Mouse (Mus musculus) heart, embryonic 12.5 days (tissue): ENCODE data around the gene Prickle2. TPM values are rescaled to one million over a fixed set of nuclear protein-coding genes. Genes with fewer than 3 reads are reported as not detected.

Source experiments
- ATAC-seq: fragments of 200-750 bp; cut with Nextera tagmentation; 2 replicates; pipeline ENCODE4 v1.8.0; 2017; ENCODE audit warnings: moderate TSS enrichment, moderate library complexity; ENCODE audit not compliant: insufficient number of reproducible peaks, low FRiP score
- H3K27ac ChIP-seq: fragments of 300-500 bp; sonication (generic); 2 replicates; pipeline ENCODE4 v1.5.1; 2016; ENCODE audit warnings: mild to moderate bottlenecking, moderate library complexity; ENCODE audit not compliant: poor library complexity, severe bottlenecking
- H3K27me3 ChIP-seq: fragments of 300-500 bp; sonication (generic); replicated peaks from 2 replicates; pipeline ENCODE4 v1.6.1; 2016; ENCODE audit warnings: mild to moderate bottlenecking, moderate library complexity
- H3K36me3 ChIP-seq: fragments of 300-500 bp; sonication (generic); 2 replicates; pipeline ENCODE4 v1.6.1; 2016; ENCODE audit warnings: mild to moderate bottlenecking, moderate library complexity
- H3K4me1 ChIP-seq: fragments of 300-500 bp; sonication (generic); replicated peaks from 2 replicates; pipeline ENCODE4 v1.6.1; 2016; ENCODE audit warnings: mild to moderate bottlenecking
- H3K4me2 ChIP-seq: fragments of 300-500 bp; sonication (generic); 2 replicates; pipeline ENCODE4 v1.6.1; 2016; ENCODE audit warnings: mild to moderate bottlenecking, moderate library complexity
- H3K4me3 ChIP-seq: fragments of 300-500 bp; sonication (generic); 2 replicates; pipeline ENCODE4 v1.5.1; 2016; ENCODE audit warnings: mild to moderate bottlenecking
- H3K9ac ChIP-seq: fragments of 300-500 bp; sonication (generic); 2 replicates; pipeline ENCODE4 v1.6.1; 2016; ENCODE audit warnings: mild to moderate bottlenecking, moderate library complexity
- H3K9me3 ChIP-seq: fragments of 300-500 bp; sonication (generic); replicated peaks from 2 replicates; pipeline ENCODE4 v1.6.1; 2016; ENCODE audit warnings: mild to moderate bottlenecking, moderate library complexity
- WGBS: fragments of 180-500 bp; shearing (Covaris S2); methylation state at CpG from one replicate; pipeline ENCODE4 v1.1.7; 2016; 5-methylcytosine and 5-hydroxymethylcytosine counted together
- polyA plus RNA-seq: library from polyadenylated mRNA; unstranded; fragments of >200 nt; fragmentation: Nextera tagmentation; extraction: Ambion mirVana; gene quantifications from 2 replicates; pipeline ENCODE4 v1.2.1, GENCODE M21; 2016

Gene Prickle2
- polyA plus RNA-seq, 1 experiment from 2014 or later = 7.9 TPM

DNA sequence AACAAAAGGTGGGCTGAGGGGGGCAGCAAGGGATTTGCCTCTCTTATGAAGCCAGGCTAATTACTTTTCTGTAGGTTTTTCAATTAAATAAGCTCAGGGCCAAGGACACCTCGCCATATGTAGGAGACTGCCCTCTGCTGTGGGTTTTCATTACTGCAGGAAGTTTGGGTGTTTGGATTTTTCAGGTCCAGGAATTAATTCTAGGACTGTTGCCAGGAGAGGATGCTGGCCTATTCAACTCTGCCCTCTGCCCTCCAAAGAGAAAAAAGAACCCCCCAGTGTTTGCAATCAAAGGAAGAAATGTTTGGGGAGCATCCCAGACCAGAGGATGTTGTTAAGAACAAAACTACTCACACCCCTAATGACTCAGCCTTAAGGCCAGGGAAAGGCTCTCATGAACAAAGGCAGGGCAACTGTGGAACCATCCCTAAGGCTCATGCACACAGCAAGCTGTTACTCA lies 40.4 kb downstream of the Prickle2 start:
- Histone ChIP-seq H3K27ac (no peak overlapping the region), H3K4me3 (no peak overlapping the region), H3K4me2 (0 out of 2 replicates have a peak overlapping the region, but pooled peaks have one; percentile 5), H3K9ac (no peak overlapping the region), H3K27me3 (no peaks in the 10 kb centered on the region), H3K4me1 (peaks cover 11% of the 10 kb centered on the region), H3K9me3 (no peaks in the 10 kb centered on the region), H3K36me3 (no peaks in the 10 kb centered on the region)
- WGBS = 0% methylated on average over 1 of the region's 1 CpGs
- no peak for ATAC-seq

- no peaks in the 10 kb centered on the region for H3K9me3 ChIP-seq
- H3K4me1 ChIP-seq = peaks cover 11% of the 10 kb centered on the region
- H3K4me2 ChIP-seq = no peak overlapping the region
- no peak overlapping the region for H3K27ac ChIP-seq
- no peak for ATAC-seq
- no peak overlapping the region for H3K4me3 ChIP-seq
- 94% methylated on average over 3 of the region's 3 CpGs for WGBS
- H3K27me3 ChIP-seq = no peaks in the 10 kb centered on the region
- no peak overlapping the region for H3K9ac ChIP-seq
- H3K36me3 ChIP-seq = no peaks in the 10 kb centered on the region
These were observed 42.1 kb downstream of the Prickle2 start for GRCm38 (mm10) chr6:92663885-92664284.

GRCm38 (mm10) chr6:92663433-92663832 lies 42.5 kb downstream of the Prickle2 start:
- no peak overlapping the region for H3K4me2 ChIP-seq
- H3K36me3 ChIP-seq = no peaks in the 10 kb centered on the region
- no peak for ATAC-seq
- H3K4me3 ChIP-seq = no peak overlapping the region
- H3K9ac ChIP-seq = no peak overlapping the region
- H3K4me1 ChIP-seq = peaks cover 11% of the 10 kb centered on the region
- 68% methylated on average over 4 of the region's 4 CpGs for WGBS
- H3K27me3 ChIP-seq = no peaks in the 10 kb centered on the region
- H3K27ac ChIP-seq = no peak overlapping the region
- H3K9me3 ChIP-seq = no peaks in the 10 kb centered on the region

- no peaks in the 10 kb centered on the region for H3K4me1 ChIP-seq
- no peaks in the 10 kb centered on the region for H3K27me3 ChIP-seq
- no peak overlapping the region for H3K9ac ChIP-seq
- no peak overlapping the region for H3K4me2 ChIP-seq
- 72% methylated on average over 1 of the region's 1 CpGs for WGBS
- H3K4me3 ChIP-seq = no peak overlapping the region
- no peaks in the 10 kb centered on the region for H3K36me3 ChIP-seq
- no peaks in the 10 kb centered on the region for H3K9me3 ChIP-seq
- H3K27ac ChIP-seq = no peak overlapping the region
- ATAC-seq = no peak
These were observed 56.9 kb downstream of the Prickle2 start for GRCm38 (mm10) chr6:92649063-92649462.

GRCm38 (mm10) chr6:92648571-92648970 lies 57.4 kb downstream of the Prickle2 start:
- WGBS = 65% methylated on average over 2 of the region's 2 CpGs
- Histone ChIP-seq H3K4me1 (no peaks in the 10 kb centered on the region), H3K27ac (no peak overlapping the region), H3K9me3 (no peaks in the 10 kb centered on the region), H3K9ac (no peak overlapping the region), H3K4me2 (no peak overlapping the region), H3K27me3 (no peaks in the 10 kb centered on the region), H3K36me3 (no peaks in the 10 kb centered on the region), H3K4me3 (no peak overlapping the region)
- no peak for ATAC-seq

- H3K4me3 ChIP-seq = no peak overlapping the region
These were observed 63.0 kb downstream of the Prickle2 start for GRCm38 (mm10) chr6:92642929-92643328.

GRCm38 (mm10) chr6:92641956-92642355 lies 64.0 kb downstream of the Prickle2 start:
- H3K4me2 ChIP-seq = no peak overlapping the region
- no peaks in the 10 kb centered on the region for H3K4me1 ChIP-seq
- no peak for ATAC-seq
- WGBS = 69% methylated on average over 7 of the region's 7 CpGs
- H3K36me3 ChIP-seq = no peaks in the 10 kb centered on the region
- no peak overlapping the region for H3K27ac ChIP-seq
- no peaks in the 10 kb centered on the region for H3K27me3 ChIP-seq
- H3K4me3 ChIP-seq = no peak overlapping the region
- no peaks in the 10 kb centered on the region for H3K9me3 ChIP-seq
- H3K9ac ChIP-seq = no peak overlapping the region

More at GRCm38 (mm10) chr6:92642929-92643328, 63.0 kb downstream of the Prickle2 start:
- Histone ChIP-seq H3K9me3 (no peaks in the 10 kb centered on the region), H3K27me3 (no peaks in the 10 kb centered on the region), H3K36me3 (no peaks in the 10 kb centered on the region), H3K4me2 (no peak overlapping the region), H3K27ac (no peak overlapping the region), H3K4me1 (no peaks in the 10 kb centered on the region), H3K9ac (no peak overlapping the region)
- ATAC-seq = no peak
- WGBS = 80% methylated on average over 1 of the region's 1 CpGs

DNA sequence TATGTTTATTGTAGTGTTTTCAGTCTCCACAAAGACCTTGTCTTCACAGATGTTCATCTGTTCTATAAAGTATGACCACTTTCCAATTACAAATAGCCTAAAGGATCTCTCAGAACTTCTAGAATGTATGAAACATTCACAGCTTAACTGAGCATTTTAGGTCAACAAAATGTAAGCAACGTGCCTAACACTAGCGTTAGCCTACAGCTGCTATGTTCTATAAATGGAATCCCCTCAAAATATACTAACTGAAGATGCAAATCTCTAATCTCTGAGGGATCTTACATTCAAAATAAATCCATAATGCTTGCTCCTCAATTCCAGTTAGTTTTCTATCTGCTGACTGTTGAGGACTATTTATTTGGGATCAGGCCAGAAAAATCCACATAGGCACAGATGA lies 65.1 kb downstream of the Prickle2 start:
- no peaks in the 10 kb centered on the region for H3K36me3 ChIP-seq
- no peaks in the 10 kb centered on the region for H3K4me1 ChIP-seq
- WGBS = 76% methylated on average over 2 of the region's 2 CpGs
- no peak overlapping the region for H3K9ac ChIP-seq
- H3K27ac ChIP-seq = no peak overlapping the region
- no peak overlapping the region for H3K4me3 ChIP-seq
- ATAC-seq = no peak
- H3K4me2 ChIP-seq = no peak overlapping the region
- H3K9me3 ChIP-seq = no peaks in the 10 kb centered on the region
- no peaks in the 10 kb centered on the region for H3K27me3 ChIP-seq

DNA sequence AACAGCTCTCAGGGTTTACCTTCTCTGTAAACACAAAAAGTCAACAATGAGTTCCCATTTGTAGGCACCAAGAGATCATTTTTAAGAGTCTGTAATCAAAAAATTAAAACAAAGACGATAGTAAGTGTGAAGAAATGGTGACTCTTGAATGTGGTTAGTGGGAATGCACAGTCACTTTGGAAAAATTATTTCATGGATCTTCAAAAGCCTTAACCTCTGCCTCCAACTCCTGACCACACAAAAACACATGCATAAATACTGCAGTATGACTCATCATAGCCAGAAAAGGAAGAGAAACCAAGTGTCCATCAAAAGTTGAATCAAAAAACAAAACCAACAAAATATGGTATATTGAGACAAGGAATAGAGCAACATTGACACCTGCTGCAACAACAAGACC lies 69.5 kb downstream of the Prickle2 start:
- Histone ChIP-seq H3K27ac (no peak overlapping the region), H3K4me1 (no peaks in the 10 kb centered on the region), H3K9ac (no peak overlapping the region), H3K4me2 (no peak overlapping the region), H3K4me3 (no peak overlapping the region), H3K9me3 (no peaks in the 10 kb centered on the region), H3K27me3 (no peaks in the 10 kb centered on the region), H3K36me3 (no peaks in the 10 kb centered on the region)
- no peak for ATAC-seq
- 69% methylated on average over 1 of the region's 1 CpGs for WGBS

- H3K36me3 ChIP-seq = no peaks in the 10 kb centered on the region
- no peaks in the 10 kb centered on the region for H3K27me3 ChIP-seq
- no peaks in the 10 kb centered on the region for H3K4me1 ChIP-seq
- no peak overlapping the region for H3K9ac ChIP-seq
- no peak for ATAC-seq
- no peak overlapping the region for H3K4me3 ChIP-seq
- H3K9me3 ChIP-seq = no peaks in the 10 kb centered on the region
- H3K27ac ChIP-seq = no peak overlapping the region
- no peak overlapping the region for H3K4me2 ChIP-seq
- 76% methylated on average over 6 of the region's 6 CpGs for WGBS
These were observed 71.0 kb downstream of the Prickle2 start for GRCm38 (mm10) chr6:92634876-92635468.

GRCm38 (mm10) chr6:92630991-92631390 lies 75.0 kb downstream of the Prickle2 start:
- H3K4me2 ChIP-seq = no peak overlapping the region
- no peak overlapping the region for H3K4me3 ChIP-seq
- WGBS = 76% methylated on average over 2 of the region's 2 CpGs
- peaks cover 4% of the 10 kb centered on the region for H3K4me1 ChIP-seq
- H3K27ac ChIP-seq = no peak overlapping the region
- ATAC-seq = no peak
- no peaks in the 10 kb centered on the region for H3K9me3 ChIP-seq
- H3K27me3 ChIP-seq = no peaks in the 10 kb centered on the region
- no peak overlapping the region for H3K9ac ChIP-seq
- H3K36me3 ChIP-seq = no peaks in the 10 kb centered on the region

GRCm38 (mm10) chr6:92627711-92628110 lies 78.2 kb downstream of the Prickle2 start:
- no peak overlapping the region for H3K27ac ChIP-seq
- WGBS = 79% methylated on average over 3 of the region's 3 CpGs
- no peak overlapping the region for H3K4me2 ChIP-seq
- no peak overlapping the region for H3K4me3 ChIP-seq
- no peaks in the 10 kb centered on the region for H3K27me3 ChIP-seq
- H3K9ac ChIP-seq = no peak overlapping the region
- H3K36me3 ChIP-seq = no peaks in the 10 kb centered on the region
- peaks cover 21% of the 10 kb centered on the region for H3K4me1 ChIP-seq
- ATAC-seq = no peak
- no peaks in the 10 kb centered on the region for H3K9me3 ChIP-seq
